Mouse (Mus musculus) fat pad, adult 2 months (tissue): ENCODE measurements around the gene Gm15217.

Experiments
- DNase-seq: peaks from one replicate; pipeline ENCODE4 v3.0.0-alpha.2; 2011; ENCODE audit warnings: low read depth, low spot score; ENCODE audit errors: extremely low read depth

The Gm15217 gene

DNA sequence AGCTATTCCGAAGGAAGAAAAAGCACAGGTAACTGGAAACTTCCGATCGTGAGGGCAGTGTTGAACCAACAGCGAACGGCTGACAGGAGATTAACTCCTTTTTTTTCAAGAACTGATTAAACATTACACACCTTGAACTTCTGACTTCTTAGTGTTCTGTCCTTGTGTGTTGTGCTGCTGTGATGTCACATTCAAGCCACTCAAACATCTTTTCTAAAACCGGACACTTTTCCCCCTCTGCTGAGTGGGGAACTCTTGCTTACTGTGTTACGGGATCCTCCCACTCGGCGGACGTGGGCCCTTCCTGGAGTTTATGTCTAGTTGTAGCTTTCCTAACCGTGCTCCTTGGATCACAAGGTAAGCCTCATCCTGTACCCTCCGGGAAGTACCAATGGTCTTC, at the start of gene Gm15217:
Gene Gm15217, plus strand, starts transcription at position 130 of the 400 bp plus-strand sequence.
- no peak for DNase-seq

DNA sequence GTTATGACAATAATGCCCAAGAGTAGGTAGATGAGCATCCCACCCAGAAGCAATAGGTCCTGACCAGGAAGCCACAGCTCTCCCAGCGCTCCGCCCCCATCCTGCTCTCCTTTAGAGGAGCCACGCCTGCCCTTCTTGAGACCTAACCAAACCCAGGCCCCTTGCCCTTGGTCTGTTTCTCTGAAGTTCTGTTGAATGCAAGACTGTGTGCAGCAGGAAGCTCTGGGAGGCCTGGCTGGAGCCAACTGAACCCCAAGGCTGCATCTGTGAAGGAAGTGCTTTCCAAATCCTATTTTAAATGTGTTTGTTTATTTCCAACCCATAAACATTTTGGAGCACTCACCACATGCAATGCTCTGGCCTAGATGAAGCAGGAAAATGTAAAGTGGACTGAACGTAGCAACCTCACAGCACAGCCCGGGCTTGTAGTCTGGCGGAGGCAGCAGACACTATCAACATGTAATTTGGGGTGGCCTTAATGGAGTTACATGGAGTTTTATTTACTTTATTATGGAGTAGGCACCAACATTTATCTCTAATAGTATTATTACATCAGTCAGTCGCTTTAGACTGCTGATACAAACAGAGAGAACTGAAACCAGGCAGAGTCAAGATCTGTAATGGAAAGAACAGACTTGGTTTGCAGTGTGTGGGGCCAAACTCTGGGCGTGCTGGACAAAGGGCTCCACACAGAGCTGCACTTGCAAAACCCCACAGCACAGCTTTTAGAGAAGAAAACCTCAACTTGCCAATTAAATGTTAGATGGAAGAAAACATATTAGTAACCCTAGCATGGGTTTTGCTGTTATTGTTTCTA, 45.6 kb upstream of the Gm15217 start:
- no peak for DNase-seq

DNA sequence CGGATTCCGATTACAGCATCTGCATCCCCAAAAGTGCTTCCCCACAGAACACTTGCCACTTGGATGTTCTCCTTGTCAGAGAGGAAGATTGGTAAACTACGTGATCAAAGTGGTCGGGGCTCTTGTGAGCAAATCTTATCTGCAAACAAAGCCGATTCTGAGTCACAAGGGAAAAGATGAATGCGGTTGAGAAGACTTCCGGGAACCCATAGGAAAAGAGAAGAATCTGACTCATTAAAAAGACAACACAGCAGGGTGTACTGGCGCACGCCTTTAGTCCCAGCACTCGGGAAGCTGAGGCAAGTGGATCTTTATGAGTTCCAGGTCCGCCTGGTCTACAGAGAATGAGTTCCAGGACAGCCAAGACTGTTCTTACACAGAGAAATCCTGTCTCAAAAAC, 40.4 kb upstream of the Gm15217 start:
- no peak for DNase-seq

DNA sequence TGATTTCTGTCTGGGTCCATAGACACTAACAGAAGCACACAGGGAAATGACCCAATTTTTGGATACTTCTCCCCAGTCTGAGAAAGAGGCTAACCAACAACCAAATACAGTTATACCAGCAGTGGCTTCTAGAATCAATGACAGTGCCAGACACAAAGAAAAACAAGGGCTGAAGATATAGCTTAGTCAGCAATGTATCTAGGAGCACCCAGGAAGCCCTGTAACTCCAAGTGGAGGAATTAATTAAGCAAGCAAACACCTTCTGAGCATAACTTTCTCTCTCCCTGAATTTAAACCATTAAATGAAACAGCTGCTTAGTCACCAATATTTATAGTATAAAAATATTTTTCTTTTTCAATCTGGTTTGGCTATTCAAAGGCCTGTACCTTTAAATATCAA, 34.5 kb upstream of the Gm15217 start:
- no peak for DNase-seq

DNA sequence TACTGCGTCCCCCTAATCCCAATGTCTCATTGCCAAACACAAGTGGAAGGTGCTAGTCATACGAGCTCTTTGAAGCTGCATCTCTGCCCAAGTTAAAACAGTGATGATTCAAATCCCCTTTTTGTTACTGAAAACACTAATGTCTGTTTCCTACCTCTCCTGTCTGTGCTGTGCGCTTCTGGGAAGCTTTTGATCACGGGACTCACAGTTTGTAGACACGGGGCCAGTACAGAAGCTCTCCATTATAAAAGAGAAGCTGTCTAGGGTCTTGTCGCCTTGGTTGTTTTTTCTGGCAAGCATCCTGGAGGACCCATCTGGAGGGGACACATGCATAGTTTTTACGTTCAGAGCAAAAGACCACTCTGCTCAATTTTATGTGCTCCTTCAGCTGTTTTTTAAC, 21.9 kb upstream of the Gm15217 start:
- DNase-seq, result no peak

DNA sequence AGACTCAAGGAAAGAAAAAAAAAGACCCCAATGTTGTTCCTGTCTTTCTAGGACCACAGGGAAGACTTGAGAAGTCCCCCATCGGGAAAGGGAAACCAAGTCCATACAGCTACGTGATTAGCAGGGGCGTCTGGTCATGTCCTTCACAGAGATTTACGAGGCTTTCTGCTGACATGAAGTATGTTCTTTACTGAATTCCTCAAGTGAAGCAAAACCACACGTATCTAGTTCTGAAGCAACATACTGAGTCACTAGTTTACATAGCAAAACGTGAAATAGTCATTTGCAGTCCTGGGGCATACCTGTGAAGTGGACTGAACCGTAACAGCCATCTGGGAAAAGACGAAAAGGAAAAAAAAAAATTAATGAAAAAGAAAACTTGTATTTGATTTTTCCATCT, 21.5 kb upstream of the Gm15217 start:
- DNase-seq, result no peak

DNA sequence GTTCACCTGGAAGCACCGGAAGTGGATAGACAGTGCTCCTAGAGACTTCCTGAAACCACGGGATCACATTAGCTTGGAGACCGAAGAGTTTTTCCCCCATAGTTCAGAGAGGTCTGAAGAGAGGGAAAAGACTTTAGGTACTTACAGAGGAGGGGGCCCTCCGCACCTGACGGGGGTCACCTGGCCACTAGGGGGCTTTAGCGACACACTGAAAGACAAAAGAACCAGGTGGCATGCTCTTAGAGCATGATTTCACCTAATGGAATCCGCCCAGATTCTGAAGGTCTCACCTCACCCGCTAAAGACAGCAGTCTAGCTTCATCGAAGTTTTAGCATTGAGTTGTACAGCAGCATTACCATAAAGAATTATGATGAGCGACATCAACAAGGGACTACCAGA, 16.0 kb upstream of the Gm15217 start:
- DNase-seq, result no peak

DNA sequence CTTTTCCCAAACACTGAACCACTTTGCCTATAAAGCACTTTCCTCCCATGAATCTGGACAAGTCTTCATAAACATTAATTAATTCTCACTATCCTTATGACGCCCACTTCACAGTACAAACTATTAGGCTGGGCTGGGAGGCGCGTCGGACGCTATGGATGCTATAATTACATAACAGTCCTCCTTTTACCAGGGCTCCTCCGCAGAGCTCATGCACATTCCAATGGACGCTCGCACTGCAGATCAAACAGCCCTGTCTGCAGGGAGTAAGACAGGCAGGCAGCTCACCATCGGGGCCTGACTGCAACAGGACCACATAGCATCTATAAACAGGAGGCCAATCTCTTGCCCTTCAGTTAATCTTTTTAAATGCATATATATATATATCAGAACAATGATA, 6.8 kb upstream of the Gm15217 start:
- DNase-seq, result no peak

DNA sequence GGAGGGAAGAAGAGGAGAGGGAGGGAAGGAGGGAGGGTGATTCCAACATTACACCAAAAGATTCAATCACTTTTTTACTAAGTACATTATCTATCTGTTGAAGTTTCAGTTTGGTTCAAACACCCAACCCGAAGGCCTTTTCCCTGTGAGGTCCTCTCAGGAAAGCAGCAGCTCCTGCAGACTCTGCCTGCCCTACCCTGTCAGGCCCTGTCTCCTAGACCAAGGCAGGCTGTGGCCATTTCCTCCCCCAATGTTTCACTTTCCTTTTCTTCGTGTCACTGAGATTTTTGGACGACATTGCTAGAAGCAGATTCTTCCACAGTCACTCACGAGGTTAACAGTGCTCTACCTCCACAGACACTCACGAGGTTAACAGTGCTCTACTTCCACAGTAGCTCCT, 3.4 kb upstream of the Gm15217 start:
- DNase-seq, result no peak

DNA sequence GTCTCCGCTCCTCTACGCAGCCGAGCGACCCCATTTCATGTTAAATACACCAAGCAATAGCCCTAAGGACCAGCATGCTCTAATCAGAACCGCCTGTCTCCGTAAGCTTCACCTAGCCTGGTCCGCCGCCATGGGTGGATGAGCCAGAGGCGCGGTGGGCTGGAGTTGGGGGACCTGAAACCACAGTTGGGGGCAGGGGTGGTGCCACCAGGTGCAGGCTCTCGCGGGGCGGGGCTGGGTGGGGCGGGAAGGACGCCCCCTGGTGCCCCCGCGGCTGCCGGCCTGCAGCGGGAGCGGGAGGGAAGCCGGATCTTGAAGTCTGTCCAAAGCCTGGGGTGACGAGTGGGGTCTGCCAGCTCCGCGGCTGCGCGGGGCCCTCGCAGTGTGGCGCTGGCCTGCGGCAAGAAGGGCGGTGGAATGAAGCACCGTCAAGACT, 1.1 kb downstream of the Gm15217 start:
- no peak for DNase-seq

DNA sequence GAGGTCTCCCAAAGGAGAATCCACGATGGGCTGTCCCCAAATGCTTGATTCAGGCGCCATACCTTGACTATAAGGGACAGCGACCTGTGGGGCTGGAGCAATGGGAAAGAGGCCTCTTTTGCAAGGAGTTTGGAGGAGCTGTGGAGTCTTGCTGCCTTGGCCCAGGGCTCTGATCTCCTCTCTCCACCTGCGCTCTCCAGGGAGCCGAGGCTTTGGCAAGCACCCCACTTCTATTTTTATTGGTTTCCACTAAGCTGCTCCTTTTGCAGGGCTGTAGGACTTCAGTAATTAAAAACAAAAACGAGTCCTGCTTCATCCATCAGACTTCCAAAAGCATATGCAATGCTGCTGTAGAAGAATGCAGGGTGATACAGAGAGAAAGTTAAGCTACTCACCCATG, 2.2 kb downstream of the Gm15217 start:
- no peak for DNase-seq

DNA sequence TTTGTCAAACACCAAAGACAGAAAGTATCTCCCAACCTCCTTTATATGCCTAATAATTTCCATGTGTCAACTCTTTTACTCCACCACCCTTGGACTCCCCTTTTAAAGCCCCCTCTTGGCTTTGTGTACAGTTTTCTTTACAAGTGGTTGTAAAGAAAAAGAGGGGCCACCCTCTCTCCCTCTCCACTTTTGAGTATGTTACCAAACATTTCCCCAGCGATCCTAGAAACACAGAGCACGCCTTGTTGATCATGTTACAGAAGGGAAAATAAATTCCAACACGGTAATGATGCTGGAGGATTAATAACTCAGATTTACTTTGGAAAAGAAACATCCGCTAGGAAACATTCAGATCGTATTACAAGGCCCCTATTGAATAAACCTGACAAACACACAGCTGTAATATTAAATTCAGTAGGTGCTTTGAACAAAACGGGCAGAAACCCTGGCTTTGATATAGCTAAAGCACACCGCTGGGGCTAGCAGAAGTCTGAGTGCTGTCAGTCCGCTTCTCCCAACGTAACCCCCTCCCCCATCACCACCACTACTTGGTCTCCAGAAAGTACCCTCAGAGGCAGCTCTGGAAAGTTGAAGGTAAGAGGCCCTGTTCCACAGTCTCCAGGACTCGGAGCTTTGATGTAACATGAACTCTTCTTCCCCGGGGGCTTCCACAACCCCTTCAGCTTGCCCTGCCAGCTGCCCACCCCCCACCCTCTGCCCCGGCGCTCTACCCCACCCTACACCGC, 5.9 kb downstream of the Gm15217 start:
- no peak for DNase-seq

DNA sequence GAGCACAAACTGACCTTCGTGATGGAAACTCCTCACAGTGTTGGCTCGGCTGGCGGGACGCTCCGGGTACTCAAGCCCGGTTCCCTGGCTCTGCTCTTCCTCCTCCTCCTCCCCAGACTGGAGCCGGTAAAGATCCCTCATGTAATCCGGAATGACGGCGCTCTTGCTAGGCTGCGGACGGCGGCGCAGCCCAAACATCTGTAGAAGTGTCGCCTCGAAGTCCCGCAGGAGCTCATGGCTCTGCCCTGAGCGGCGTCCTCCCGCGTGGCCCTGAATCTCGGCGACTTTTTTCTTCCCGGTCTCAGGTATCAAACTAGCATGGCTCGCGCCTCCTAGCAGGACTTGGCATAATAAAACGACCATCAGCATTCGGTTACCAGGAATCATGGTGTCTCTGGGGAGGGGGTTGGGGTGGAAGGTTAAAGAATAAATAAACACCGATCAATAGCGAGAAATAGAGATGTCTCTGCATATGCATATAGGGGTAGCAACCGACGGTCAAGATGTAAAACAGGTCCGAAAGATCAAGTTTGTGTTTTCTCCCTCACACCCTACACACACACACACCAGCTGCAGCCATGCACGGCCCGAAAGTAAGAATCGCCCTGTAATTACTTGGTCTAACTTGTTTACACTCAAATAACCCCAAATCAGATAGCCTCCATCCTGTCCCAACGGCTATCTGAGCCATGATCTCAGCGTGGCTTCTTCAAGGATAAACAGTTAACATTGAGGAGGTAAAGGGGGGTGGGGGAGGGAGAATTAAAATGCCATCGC, 6.7 kb downstream of the Gm15217 start:
- no peak for DNase-seq

DNA sequence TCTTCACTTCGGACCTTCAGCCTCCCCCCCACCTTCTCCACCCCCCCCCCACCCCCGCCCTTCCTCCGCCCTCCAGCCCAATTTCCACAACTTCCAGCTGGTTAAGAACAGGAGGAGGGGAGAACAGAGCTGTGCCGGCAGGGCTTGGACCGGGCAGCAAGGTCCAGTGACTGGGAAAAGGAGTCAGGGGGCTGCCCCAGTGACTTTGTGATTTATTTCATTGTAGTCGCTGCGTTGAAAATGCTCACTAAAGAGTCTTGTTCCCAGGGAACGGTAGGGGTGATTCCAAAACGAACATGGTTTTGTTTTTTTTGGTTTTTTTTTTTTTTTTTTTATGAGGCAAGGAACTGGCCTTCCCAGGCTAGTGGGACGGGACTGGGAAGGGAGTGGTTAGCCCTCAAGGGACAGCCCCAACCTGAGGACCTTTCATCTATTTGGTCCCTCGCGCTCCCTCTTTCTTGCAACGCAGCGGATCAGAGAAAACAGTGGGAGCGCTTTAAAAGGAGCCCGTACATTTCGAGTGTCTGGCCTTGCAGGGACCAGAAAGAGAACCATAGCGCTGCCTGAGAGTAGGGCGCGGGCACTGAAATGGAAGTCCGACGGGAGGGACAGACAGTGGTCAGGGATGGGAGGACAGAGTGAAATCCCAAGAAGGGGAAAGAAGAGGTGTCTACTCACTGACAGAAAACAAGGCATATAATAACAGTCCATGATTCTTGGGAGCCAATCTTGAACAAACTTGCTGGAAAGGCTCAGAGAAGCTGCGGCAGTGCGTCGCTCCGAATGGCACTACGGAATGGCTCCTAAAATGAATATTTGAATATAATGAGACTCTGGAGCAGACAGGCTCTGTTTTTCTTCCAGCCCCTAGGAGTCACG, 7.5 kb downstream of the Gm15217 start:
- no peak for DNase-seq

DNA sequence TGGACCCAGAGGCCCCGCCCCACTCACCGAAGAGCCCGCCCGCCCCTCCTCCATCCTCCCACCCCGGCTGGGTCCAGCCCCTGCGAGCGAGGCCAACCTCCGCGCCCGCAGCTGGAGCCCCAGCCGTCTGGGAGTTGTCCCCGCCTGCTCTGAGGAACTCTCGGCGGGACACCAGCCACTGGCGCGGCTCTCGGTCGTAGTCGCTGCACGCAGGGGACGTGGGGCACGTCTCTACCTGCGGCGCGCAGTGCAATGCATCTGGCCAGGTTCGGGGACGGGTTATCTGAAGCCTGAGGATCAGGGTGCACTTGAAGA, 8.1 kb downstream of the Gm15217 start:
- DNase-seq, result no peak

DNA sequence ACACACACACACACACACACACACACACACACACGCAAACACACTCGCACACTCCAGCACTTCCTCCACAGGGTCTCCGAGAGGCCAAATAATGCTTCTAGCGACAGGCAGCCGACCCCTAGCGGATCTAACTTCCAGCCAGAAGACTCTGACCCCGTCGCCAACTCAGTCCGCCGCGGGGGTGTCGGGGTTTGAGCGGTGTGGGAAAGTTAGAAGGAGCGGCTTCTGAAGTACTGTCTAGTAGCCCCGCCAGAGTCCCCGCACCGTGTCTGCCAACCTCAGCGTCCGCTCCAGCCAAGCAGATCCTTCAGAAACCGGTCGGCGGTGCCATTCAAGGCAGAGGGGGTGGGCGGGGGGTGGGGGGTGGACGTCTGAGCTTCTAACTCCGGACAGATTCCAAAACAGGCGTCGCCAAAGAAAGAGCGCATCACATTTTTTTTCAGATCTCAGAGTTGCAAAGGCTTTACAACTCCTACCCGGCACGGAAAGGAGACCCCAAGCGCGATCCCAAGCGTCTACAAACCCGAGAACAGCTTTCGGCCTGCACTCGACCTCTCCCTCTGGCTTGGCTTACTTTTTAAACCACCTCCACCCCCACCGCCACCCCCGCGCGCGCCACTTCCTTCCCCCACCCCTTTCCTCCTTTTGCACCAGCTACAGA, 8.7 kb downstream of the Gm15217 start:
- no peak for DNase-seq

DNA sequence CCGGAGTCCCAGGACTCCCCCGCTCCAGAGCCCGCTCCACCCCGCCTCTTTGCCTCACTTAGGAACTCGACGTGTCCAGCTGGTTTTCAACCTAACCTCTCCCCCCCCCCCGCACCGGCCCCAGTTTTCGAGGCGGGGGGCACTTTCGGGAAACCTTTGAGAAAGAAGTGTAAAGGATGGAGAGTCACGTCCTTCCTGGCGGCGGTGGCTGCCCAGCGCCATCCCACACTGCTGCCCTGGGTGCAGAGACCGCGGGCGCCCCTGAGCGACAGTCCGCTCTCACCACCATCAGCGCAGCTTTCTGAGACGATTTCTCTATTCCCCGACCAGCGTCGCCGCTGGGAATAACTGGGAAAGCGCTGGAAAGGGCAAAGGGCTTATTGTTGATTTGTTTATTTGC, 9.4 kb downstream of the Gm15217 start:
- DNase-seq, result no peak

DNA sequence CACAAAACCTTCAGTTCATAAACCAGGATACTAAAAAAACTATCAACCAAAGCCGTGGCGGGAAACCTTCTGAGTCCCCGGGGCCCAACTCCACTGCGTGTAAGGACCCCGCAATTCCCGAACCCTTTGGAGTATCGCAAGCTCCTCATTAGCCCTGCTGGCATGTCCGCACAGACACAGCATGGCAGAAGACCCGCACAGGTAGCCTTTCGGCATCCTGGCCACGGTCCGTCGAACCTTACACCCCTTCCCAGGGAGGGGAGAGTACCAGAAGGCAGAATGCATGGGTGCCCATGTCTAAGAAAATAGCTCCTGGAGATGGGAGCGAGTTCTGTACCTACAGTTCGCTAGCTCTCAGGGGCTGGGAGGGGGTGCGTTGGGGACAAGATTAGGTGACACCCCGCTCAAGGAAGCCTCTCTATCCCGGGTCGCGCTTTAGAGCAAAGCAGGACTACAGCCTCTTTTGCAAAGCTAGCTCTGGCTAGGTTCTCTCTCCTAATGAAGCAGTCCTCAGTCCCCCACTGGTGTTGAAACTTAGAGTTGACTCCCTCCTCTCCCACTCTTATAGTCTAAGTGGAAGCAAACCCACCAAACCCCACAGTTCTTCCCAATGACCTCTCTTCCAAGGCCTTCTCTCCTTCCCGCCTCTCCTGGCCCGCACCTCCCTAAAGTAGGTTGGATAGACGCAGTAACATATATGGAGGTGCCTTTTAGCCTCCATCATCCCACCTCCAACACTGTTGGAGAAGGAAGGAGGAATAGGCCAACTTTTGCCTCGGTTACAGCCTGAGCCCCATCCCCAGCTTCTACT, 10.4 kb downstream of the Gm15217 start:
- no peak for DNase-seq

DNA sequence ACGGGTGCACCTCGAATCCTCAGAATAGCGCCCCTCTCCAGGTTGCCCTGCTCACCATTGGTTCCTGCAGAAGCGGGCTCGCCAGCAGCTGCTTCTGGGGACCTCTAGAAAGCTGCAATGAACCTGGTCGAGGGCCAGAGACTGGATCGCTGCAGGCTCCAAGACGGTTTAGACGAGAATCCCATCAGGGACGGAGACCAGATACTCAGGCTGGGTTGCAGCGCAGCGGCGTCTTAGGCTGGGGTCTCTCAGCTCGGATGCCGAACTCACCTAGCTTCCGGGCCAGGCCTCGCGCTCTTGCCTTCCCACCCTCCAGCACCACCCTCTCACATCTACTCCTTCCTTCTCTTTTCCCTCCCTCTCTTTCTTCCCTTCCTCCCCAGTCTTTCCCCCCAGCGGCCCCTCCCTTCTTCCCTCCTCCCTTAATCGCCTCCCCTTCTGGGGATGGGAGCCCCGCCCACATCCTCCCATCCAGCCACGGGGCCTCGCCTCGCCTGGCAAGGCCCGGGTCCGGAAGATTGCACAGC, 11.1 kb downstream of the Gm15217 start, which contains the start of gene Bmp4:
Gene Bmp4, minus strand, starts transcription at position 421 of the 527 bp plus-strand sequence.
- no peak for DNase-seq
